Mouse (Mus musculus): ENCODE data around the gene Gm37240. TPM values are rescaled to one million over a fixed set of nuclear protein-coding genes. Genes with fewer than 3 reads are reported as not detected.
A peak's percentile ranks its signal among the peaks of the same experiment; 100 is the strongest.
"Not testable (repeated sequence)": the region's sequence is repeated elsewhere in the genome, so short reads cannot be mapped to it uniquely, and the experiment has no call there.

Gm37240 gene
- polyA plus RNA-seq, 1 experiment from 2014 or later = 18.1 TPM

DNA sequence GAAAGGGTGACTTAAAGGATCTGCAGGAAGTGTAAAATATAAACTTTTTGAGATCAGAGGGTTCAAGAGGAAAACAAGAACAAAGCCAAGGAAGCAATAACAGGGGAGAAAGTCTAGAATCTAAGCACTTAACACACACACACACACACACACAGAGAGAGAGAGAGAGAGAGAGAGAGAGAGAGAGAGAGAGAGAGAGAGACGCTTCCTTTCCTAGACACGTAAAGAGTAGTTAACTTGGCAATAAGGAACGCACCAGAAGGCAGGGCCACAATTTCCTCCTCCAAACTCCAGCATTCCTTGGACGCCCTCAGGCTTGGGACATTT, 1305.7 kb downstream of the Gm37240 start:
- peak overlapping the region; percentile 77 for H3K9ac ChIP-seq (ENCODE audit: low read length)
- no peak for DNase-seq (ENCODE audit: low spot score)
- H3K4me3 ChIP-seq (ENCODE audit: low read depth, low read length) = peak overlapping the region; percentile 85
- H3K27ac ChIP-seq (replicated peaks) = peak overlapping the region; percentile 97
- ATAC-seq (ENCODE audit: low FRiP score, low TSS enrichment) = no peak
- WGBS = 0% methylated on average over 4 of the region's 4 CpGs
- no peaks in the 10 kb centered on the region for H3K9me3 ChIP-seq (ENCODE audit: control insufficient read depth, low read length)
- H3K27me3 ChIP-seq (ENCODE audit: control insufficient read depth, insufficient read depth, low read length) = no peaks in the 10 kb centered on the region
- H3K4me2 ChIP-seq (replicated peaks; ENCODE audit: low read depth) = peak overlapping the region; percentile 69
- no peaks in the 10 kb centered on the region for H3K36me3 ChIP-seq (ENCODE audit: control insufficient read depth, insufficient read depth, low read length)
- peaks cover 4% of the 10 kb centered on the region for H3K4me1 ChIP-seq (replicated peaks; ENCODE audit: control insufficient read depth, insufficient read depth)
- TF ChIP-seq EP300 (optimal IDR thresholded peaks at IDR 0.05) (no peak), CTCF (IDR thresholded peaks at IDR 0.05; ENCODE audit: low read depth) (no peak)

DNA sequence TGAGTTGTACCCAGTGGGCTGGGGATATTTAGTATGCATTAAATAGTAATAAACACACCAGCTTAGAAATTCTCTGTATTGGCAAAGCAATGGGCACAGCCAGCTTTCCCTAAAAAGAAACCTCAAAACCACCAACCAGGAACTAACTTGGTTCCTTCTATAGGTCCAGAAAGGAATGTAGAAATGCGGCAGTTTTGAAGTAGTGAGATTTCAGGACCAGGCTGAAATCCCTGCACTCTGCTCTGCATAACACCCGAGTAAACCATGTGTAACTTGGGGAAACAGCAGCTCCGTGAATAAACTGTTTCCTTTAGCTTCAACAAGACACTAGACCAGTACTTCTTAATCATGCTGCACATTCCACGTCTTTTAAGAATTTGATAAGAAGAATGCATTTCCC, 1306.6 kb downstream of the Gm37240 start:
- no peaks in the 10 kb centered on the region for H3K36me3 ChIP-seq (ENCODE audit: control insufficient read depth, insufficient read depth, low read length)
- peak overlapping the region; percentile 69 for H3K4me2 ChIP-seq (replicated peaks; ENCODE audit: low read depth)
- ATAC-seq (ENCODE audit: low FRiP score, low TSS enrichment) = no peak
- TF ChIP-seq EP300 (optimal IDR thresholded peaks at IDR 0.05) = no peak
- TF ChIP-seq CTCF (IDR thresholded peaks at IDR 0.05; ENCODE audit: low read depth) = no peak
- no peaks in the 10 kb centered on the region for H3K9me3 ChIP-seq (ENCODE audit: control insufficient read depth, low read length)
- H3K27ac ChIP-seq (replicated peaks) = no peak overlapping the region
- H3K27me3 ChIP-seq (ENCODE audit: control insufficient read depth, insufficient read depth, low read length) = no peaks in the 10 kb centered on the region
- H3K4me3 ChIP-seq (ENCODE audit: low read depth, low read length) = peak overlapping the region; percentile 85
- 11% methylated on average over 4 of the region's 4 CpGs for WGBS
- H3K9ac ChIP-seq (ENCODE audit: low read length) = 0 out of 2 replicates have a peak overlapping the region, but pooled peaks have one; percentile 8
- no peak for DNase-seq (ENCODE audit: low spot score)
- peaks cover 4% of the 10 kb centered on the region for H3K4me1 ChIP-seq (replicated peaks; ENCODE audit: control insufficient read depth, insufficient read depth)

DNA sequence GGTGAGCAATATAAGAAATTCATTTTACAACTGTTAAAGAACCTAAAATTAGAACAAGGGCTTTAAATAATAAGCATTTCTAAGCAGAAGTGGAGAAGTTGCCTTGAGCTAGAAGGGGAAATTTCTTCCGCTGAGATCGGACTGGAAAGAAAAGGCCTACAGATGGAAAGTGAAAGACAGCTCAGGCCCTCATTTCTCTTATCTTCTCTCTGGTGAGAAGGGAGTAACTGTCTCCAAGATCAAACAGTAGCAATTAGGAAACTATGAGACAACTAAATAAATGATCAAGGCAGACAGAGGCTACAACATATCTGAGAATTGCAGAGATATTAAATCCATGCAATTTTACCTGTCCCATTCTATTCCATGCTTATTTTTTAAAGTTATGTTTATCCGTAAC, 1316.8 kb downstream of the Gm37240 start:
- ATAC-seq (ENCODE audit: low FRiP score, low TSS enrichment) = no peak

DNA sequence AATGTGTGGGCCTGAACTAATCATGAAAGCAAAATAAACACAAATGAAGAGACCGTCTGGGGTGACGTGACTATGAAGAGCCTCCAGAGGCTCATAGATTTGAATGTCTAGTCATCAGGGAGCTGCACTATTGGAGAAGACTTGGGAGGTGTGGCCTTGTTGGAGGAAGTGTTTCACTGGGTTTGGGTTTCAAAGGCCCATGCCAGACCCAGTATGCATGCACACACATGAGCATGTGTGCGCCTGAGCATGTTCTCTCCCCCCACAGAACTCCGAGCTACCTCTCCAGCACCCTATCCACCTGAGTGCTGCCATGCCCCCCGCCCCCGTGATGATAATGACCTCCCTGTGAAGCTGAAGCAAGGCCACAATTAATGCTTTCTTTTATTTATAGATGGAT, 1317.7 kb downstream of the Gm37240 start:
- Histone ChIP-seq H3K4me2 (replicated peaks; ENCODE audit: low read depth) (no peak overlapping the region), H3K27ac (replicated peaks) (no peak overlapping the region), H3K9ac (ENCODE audit: low read length) (no peak overlapping the region), H3K27me3 (ENCODE audit: control insufficient read depth, insufficient read depth, low read length) (no peaks in the 10 kb centered on the region), H3K9me3 (ENCODE audit: control insufficient read depth, low read length) (no peaks in the 10 kb centered on the region), H3K4me3 (ENCODE audit: low read depth, low read length) (no peak overlapping the region), H3K36me3 (ENCODE audit: control insufficient read depth, insufficient read depth, low read length) (no peaks in the 10 kb centered on the region), H3K4me1 (replicated peaks; ENCODE audit: control insufficient read depth, insufficient read depth) (no peaks in the 10 kb centered on the region)
- TF ChIP-seq EP300 (optimal IDR thresholded peaks at IDR 0.05) (no peak), CTCF (IDR thresholded peaks at IDR 0.05; ENCODE audit: low read depth) (no peak)
- ATAC-seq (ENCODE audit: low FRiP score, low TSS enrichment) (no peak), DNase-seq (ENCODE audit: low spot score) (no peak)
- WGBS = 70% methylated on average over 6 of the region's 6 CpGs

More for the DNA sequence above, 1316.8 kb downstream of the Gm37240 start:
- no peak for DNase-seq (ENCODE audit: low spot score)
- H3K4me2 ChIP-seq (replicated peaks; ENCODE audit: low read depth) = no peak overlapping the region
- H3K9me3 ChIP-seq (ENCODE audit: control insufficient read depth, low read length) = no peaks in the 10 kb centered on the region
- no peaks in the 10 kb centered on the region for H3K36me3 ChIP-seq (ENCODE audit: control insufficient read depth, insufficient read depth, low read length)
- no peak overlapping the region for H3K4me3 ChIP-seq (ENCODE audit: low read depth, low read length)
- no peak for TF ChIP-seq CTCF (IDR thresholded peaks at IDR 0.05; ENCODE audit: low read depth)
- no peak for TF ChIP-seq EP300 (optimal IDR thresholded peaks at IDR 0.05)
- no peaks in the 10 kb centered on the region for H3K4me1 ChIP-seq (replicated peaks; ENCODE audit: control insufficient read depth, insufficient read depth)
- no peak overlapping the region for H3K27ac ChIP-seq (replicated peaks)
- no peaks in the 10 kb centered on the region for H3K27me3 ChIP-seq (ENCODE audit: control insufficient read depth, insufficient read depth, low read length)
- H3K9ac ChIP-seq (ENCODE audit: low read length) = no peak overlapping the region
- WGBS = 82% methylated on average over 3 of the region's 3 CpGs

DNA sequence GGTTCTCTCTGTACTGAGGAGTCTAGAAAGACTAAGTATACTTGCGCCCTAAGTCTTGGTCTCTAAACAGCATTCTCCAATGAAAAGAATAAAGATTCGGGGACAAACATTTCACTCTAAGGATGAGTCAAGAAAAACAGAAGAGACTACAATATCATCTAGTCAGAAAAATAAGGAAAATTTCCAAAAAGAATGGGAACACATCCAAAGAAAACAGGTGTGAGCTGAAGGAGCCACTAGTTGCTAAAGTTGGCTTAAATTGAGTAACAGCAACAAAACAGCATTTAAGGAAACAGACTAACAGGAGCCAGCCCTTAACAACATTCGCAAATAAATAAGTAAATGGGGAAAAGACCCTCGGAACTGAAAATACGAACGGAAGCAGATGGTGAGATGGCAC, 1318.8 kb downstream of the Gm37240 start:
- WGBS = 94% methylated on average over 6 of the region's 6 CpGs
- Histone ChIP-seq H3K27ac (replicated peaks) (no peak overlapping the region), H3K27me3 (ENCODE audit: control insufficient read depth, insufficient read depth, low read length) (no peaks in the 10 kb centered on the region), H3K4me2 (replicated peaks; ENCODE audit: low read depth) (no peak overlapping the region), H3K4me3 (ENCODE audit: low read depth, low read length) (no peak overlapping the region), H3K9ac (ENCODE audit: low read length) (no peak overlapping the region), H3K9me3 (ENCODE audit: control insufficient read depth, low read length) (no peaks in the 10 kb centered on the region), H3K4me1 (replicated peaks; ENCODE audit: control insufficient read depth, insufficient read depth) (no peaks in the 10 kb centered on the region), H3K36me3 (ENCODE audit: control insufficient read depth, insufficient read depth, low read length) (no peaks in the 10 kb centered on the region)
- no peak for DNase-seq (ENCODE audit: low spot score)
- TF ChIP-seq EP300 (optimal IDR thresholded peaks at IDR 0.05) = no peak
- no peak for TF ChIP-seq CTCF (IDR thresholded peaks at IDR 0.05; ENCODE audit: low read depth)
- ATAC-seq (ENCODE audit: low FRiP score, low TSS enrichment) = no peak

DNA sequence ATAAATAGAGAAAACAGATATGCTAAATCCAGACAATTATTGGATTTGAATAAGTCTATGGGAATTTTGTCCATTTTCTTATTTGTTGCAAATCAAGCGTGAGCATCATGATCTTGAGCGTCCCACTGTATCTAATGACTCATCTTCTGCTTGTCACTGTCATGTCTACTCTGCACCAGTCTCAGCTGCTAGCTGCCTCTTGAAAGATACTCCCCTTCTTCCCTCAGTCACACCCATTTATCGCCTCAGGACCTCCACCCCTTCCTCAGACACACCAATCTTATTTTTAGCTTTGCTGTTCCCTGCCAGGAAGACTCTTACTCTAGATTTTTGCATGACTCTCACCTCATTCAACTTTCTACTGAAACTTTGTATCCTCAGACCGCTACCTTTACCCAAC, 1323.9 kb downstream of the Gm37240 start:
- DNase-seq (ENCODE audit: low spot score) = no peak
- Histone ChIP-seq H3K4me3 (ENCODE audit: low read depth, low read length) (no peak overlapping the region), H3K36me3 (ENCODE audit: control insufficient read depth, insufficient read depth, low read length) (no peaks in the 10 kb centered on the region), H3K9me3 (ENCODE audit: control insufficient read depth, low read length) (no peaks in the 10 kb centered on the region), H3K27me3 (ENCODE audit: control insufficient read depth, insufficient read depth, low read length) (no peaks in the 10 kb centered on the region), H3K4me2 (replicated peaks; ENCODE audit: low read depth) (no peak overlapping the region), H3K9ac (ENCODE audit: low read length) (no peak overlapping the region), H3K27ac (replicated peaks) (no peak overlapping the region), H3K4me1 (replicated peaks; ENCODE audit: control insufficient read depth, insufficient read depth) (no peaks in the 10 kb centered on the region)
- TF ChIP-seq CTCF (IDR thresholded peaks at IDR 0.05; ENCODE audit: low read depth) (no peak), EP300 (optimal IDR thresholded peaks at IDR 0.05) (no peak)
- WGBS = 82% methylated on average over 4 of the region's 4 CpGs
- no peak for ATAC-seq (ENCODE audit: low FRiP score, low TSS enrichment)

DNA sequence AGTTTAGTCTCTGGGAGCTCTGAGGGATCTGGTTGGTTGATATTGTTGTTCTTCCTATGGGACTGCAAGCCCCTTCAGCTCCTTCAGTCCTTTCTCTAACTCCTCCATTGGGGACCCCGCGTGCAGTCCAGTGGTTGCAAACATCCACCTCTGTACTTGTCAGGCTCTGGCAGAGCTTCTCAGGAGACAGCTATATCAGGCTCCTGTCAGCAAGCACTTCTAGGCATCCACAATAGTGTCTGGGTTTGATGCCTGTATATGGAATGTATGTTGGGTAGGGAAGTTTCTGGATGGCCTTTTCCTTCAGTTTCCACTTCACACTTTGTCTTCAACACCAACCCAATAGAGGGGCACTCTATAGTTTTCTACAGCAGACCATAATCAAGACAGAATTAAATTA, 1324.4 kb downstream of the Gm37240 start:
- 100% methylated on average over 2 of the region's 2 CpGs for WGBS
- not testable (repeated sequence) for H3K27me3 ChIP-seq (ENCODE audit: control insufficient read depth, insufficient read depth, low read length); ATAC-seq (ENCODE audit: low FRiP score, low TSS enrichment); H3K9me3 ChIP-seq (ENCODE audit: control insufficient read depth, low read length); H3K4me2 ChIP-seq (replicated peaks; ENCODE audit: low read depth); H3K4me3 ChIP-seq (ENCODE audit: low read depth, low read length); H3K27ac ChIP-seq (replicated peaks); H3K4me1 ChIP-seq (replicated peaks; ENCODE audit: control insufficient read depth, insufficient read depth); H3K9ac ChIP-seq (ENCODE audit: low read length); DNase-seq (ENCODE audit: low spot score); H3K36me3 ChIP-seq (ENCODE audit: control insufficient read depth, insufficient read depth, low read length)
